20 mouse cellular contexts compared by ENCODE assay signal in genomic region chr5:97837333-97837732, GRCm38 (mm10).
DNase-seq lines count a peak whose midpoint lies in the region; ATAC-seq and TF ChIP-seq lines count a peak whose summit lies in the region.
"Had no signal": no experiment of that assay in that cellular context is flagged by ENCODE, and none has a peak within 500 bp of the region (broad histone marks: within the 10 kb centered on the region; RNA-seq: fewer than 3 reads in every experiment).

No protein-coding gene starts in this region.

- no peak for DNase-seq in forebrain, embryonic 14.5 days (ENCODE audit: low spot score)
- DNase-seq in kidney, postnatal 0 days (ENCODE audit: low spot score), result peak; percentile 66
- DNase-seq in kidney, postnatal 14 days, result no peak
- DNase-seq in retina, postnatal 1 day, result peak; percentile 21
- DNase-seq in retina, embryonic 14.5 days (ENCODE audit: low spot score), result no peak
- no peak for DNase-seq in gastrocnemius, postnatal 25 days
- DNase-seq: cerebellum, adult 18-20 months; cerebellum, postnatal 14 days; kidney, adult 8-10 months; liver, postnatal 0 days; thymus, postnatal 14 days had no signal

- no peaks in the 10 kb centered on the region for H3K4me1 ChIP-seq in forebrain, embryonic 14.5 days (ENCODE audit: control insufficient read depth, insufficient read depth, low read length)
- H3K4me1 ChIP-seq in forebrain, embryonic 13.5 days, result no peaks in the 10 kb centered on the region
- H3K4me1 ChIP-seq in kidney, postnatal 0 days (replicated peaks; ENCODE audit: insufficient read depth, low read length), result no peaks in the 10 kb centered on the region
- H3K4me1 ChIP-seq in stomach, embryonic 16.5 days (ENCODE audit: control insufficient read depth, insufficient read depth, low read length), result 0 out of 2 replicates have a peak, but pooled peaks cover 4% of the 10 kb centered on the region
- H3K4me1 ChIP-seq: forebrain, embryonic 12.5 days; hindbrain, embryonic 12.5 days; midbrain, embryonic 12.5 days; neural tube, embryonic 15.5 days had no signal

- no peaks in the 10 kb centered on the region for H3K9me3 ChIP-seq in forebrain, embryonic 14.5 days (replicated peaks; ENCODE audit: control insufficient read depth, low read length)
- H3K9me3 ChIP-seq in forebrain, embryonic 13.5 days (replicated peaks), result no peaks in the 10 kb centered on the region
- no peaks in the 10 kb centered on the region for H3K9me3 ChIP-seq in kidney, postnatal 0 days (replicated peaks; ENCODE audit: low read length)
- no peaks in the 10 kb centered on the region for H3K9me3 ChIP-seq in stomach, embryonic 16.5 days (replicated peaks; ENCODE audit: control insufficient read depth, low read length)
- H3K9me3 ChIP-seq: forebrain, embryonic 12.5 days; hindbrain, embryonic 12.5 days; midbrain, embryonic 12.5 days; neural tube, embryonic 15.5 days had no signal

- TF ChIP-seq CTCF in kidney, postnatal 0 days (IDR thresholded peaks at IDR 0.05; ENCODE audit: low read depth), result no peak

- no peak overlapping the region for H3K27ac ChIP-seq in forebrain, embryonic 14.5 days (ENCODE audit: low read depth, low read length)
- H3K27ac ChIP-seq in forebrain, embryonic 13.5 days, result no peak overlapping the region
- H3K27ac ChIP-seq in kidney, postnatal 0 days, result no peak overlapping the region
- H3K27ac ChIP-seq in stomach, embryonic 16.5 days (ENCODE audit: low read length), result no peak overlapping the region
- H3K27ac ChIP-seq: forebrain, embryonic 12.5 days; hindbrain, embryonic 12.5 days; midbrain, embryonic 12.5 days; neural tube, embryonic 15.5 days had no signal

- no peak overlapping the region for H3K9ac ChIP-seq in forebrain, embryonic 14.5 days (ENCODE audit: low read length)
- H3K9ac ChIP-seq in forebrain, embryonic 13.5 days, result no peak overlapping the region
- H3K9ac ChIP-seq in kidney, postnatal 0 days (ENCODE audit: low read depth, low read length), result no peak overlapping the region
- H3K9ac ChIP-seq in stomach, embryonic 16.5 days (ENCODE audit: low read length), result no peak overlapping the region
- H3K9ac ChIP-seq: forebrain, embryonic 12.5 days; hindbrain, embryonic 12.5 days; liver, postnatal 0 days; midbrain, embryonic 12.5 days; neural tube, embryonic 15.5 days had no signal

- H3K36me3 ChIP-seq in forebrain, embryonic 14.5 days (ENCODE audit: control insufficient read depth, insufficient read depth, low read length), result no peaks in the 10 kb centered on the region
- no peaks in the 10 kb centered on the region for H3K36me3 ChIP-seq in forebrain, embryonic 13.5 days (ENCODE audit: poor library complexity, severe bottlenecking)
- H3K36me3 ChIP-seq in kidney, postnatal 0 days (ENCODE audit: insufficient read depth, low read length), result no peaks in the 10 kb centered on the region
- no peaks in the 10 kb centered on the region for H3K36me3 ChIP-seq in stomach, embryonic 16.5 days (ENCODE audit: control insufficient read depth, insufficient read depth, low read length)
- H3K36me3 ChIP-seq: forebrain, embryonic 12.5 days; hindbrain, embryonic 12.5 days; midbrain, embryonic 12.5 days; neural tube, embryonic 15.5 days had no signal

- 96% methylated on average over 2 of the region's 2 CpGs for WGBS in forebrain, embryonic 14.5 days
- WGBS in forebrain, embryonic 13.5 days, result 89% methylated on average over 2 of the region's 2 CpGs
- WGBS in kidney, postnatal 0 days, result 46% methylated on average over 2 of the region's 2 CpGs
- 48% methylated on average over 2 of the region's 2 CpGs for WGBS in stomach, embryonic 16.5 days

- H3K4me2 ChIP-seq in forebrain, embryonic 14.5 days (ENCODE audit: low read length), result no peak overlapping the region
- no peak overlapping the region for H3K4me2 ChIP-seq in forebrain, embryonic 13.5 days
- H3K4me2 ChIP-seq in kidney, postnatal 0 days (ENCODE audit: low read length), result no peak overlapping the region
- no peak overlapping the region for H3K4me2 ChIP-seq in stomach, embryonic 16.5 days (ENCODE audit: low read depth, low read length)
- H3K4me2 ChIP-seq: forebrain, embryonic 12.5 days; hindbrain, embryonic 12.5 days; liver, embryonic 11.5 days; midbrain, embryonic 12.5 days; neural tube, embryonic 15.5 days had no signal

- H3K4me3 ChIP-seq in forebrain, embryonic 14.5 days (ENCODE audit: low read depth, low read length), result no peak overlapping the region
- no peak overlapping the region for H3K4me3 ChIP-seq in forebrain, embryonic 13.5 days
- no peak overlapping the region for H3K4me3 ChIP-seq in kidney, postnatal 0 days (replicated peaks; ENCODE audit: low read depth, low read length)
- no peak overlapping the region for H3K4me3 ChIP-seq in stomach, embryonic 16.5 days (replicated peaks; ENCODE audit: low read length)
- H3K4me3 ChIP-seq: forebrain, embryonic 12.5 days; hindbrain, embryonic 12.5 days; midbrain, embryonic 12.5 days; neural tube, embryonic 15.5 days had no signal

- no peaks in the 10 kb centered on the region for H3K27me3 ChIP-seq in forebrain, embryonic 14.5 days (replicated peaks; ENCODE audit: control insufficient read depth, insufficient read depth, low read length)
- no peaks in the 10 kb centered on the region for H3K27me3 ChIP-seq in forebrain, embryonic 13.5 days
- H3K27me3 ChIP-seq in kidney, postnatal 0 days (ENCODE audit: insufficient read depth, low read length), result no peaks in the 10 kb centered on the region
- no peaks in the 10 kb centered on the region for H3K27me3 ChIP-seq in stomach, embryonic 16.5 days (ENCODE audit: control insufficient read depth, insufficient read depth, low read length)
- H3K27me3 ChIP-seq: forebrain, embryonic 12.5 days; hindbrain, embryonic 12.5 days; midbrain, embryonic 12.5 days; neural tube, embryonic 15.5 days; Patski had no signal

- peak; percentile 20; the same call in 1 of the 2 replicates for ATAC-seq in forebrain, embryonic 14.5 days
- no peak for ATAC-seq in forebrain, embryonic 13.5 days
- ATAC-seq in kidney, postnatal 0 days (replicated peaks; ENCODE audit: low FRiP score, low read depth), result no peak
- peak; percentile 56; the same call in 1 of the 2 replicates for ATAC-seq in stomach, embryonic 16.5 days (ENCODE audit: insufficient read depth, low FRiP score)
- ATAC-seq: CD4-positive, CD25-positive, alpha-beta regulatory T cell, adult 4 months; liver, postnatal 0 days; Patski had no signal

Comparison
In these comparisons a context has a peak if more than half of its experiments do, and no peak if none do; other contexts are left out.
1. ATAC-seq: peak in forebrain, embryonic 14.5 days (single experiment) and stomach, embryonic 16.5 days (single experiment); none in forebrain, embryonic 13.5 days (single experiment) and kidney, postnatal 0 days (single experiment).
2. DNase-seq: peak in kidney, postnatal 0 days (single experiment) and retina, postnatal 1 day (single experiment); none in forebrain, embryonic 14.5 days (single experiment), kidney, postnatal 14 days (single experiment), retina, embryonic 14.5 days (single experiment) and gastrocnemius, postnatal 25 days (single experiment).